Mouse (Mus musculus) cerebellum, adult 2 months (tissue): Measurements from ENCODE around the gene Comt. TPM values are rescaled to one million over a fixed set of nuclear protein-coding genes. Genes with fewer than 3 reads are reported as not detected.

Source experiments
- DNase-seq, 2 experiments: peaks; one replicate each; pipeline ENCODE4 v3.0.0; 2021
- H3K27ac ChIP-seq: fragments of 200-500 bp; 2 replicates; pipeline ENCODE4 v1.5.1; 2012; ENCODE audit warnings: low read length, control low read depth, inconsistent platforms; ENCODE audit not compliant: insufficient read depth
- H3K27me3 ChIP-seq: fragments of 200-500 bp; 2 replicates; pipeline ENCODE4 v1.6.1; 2012; ENCODE audit warnings: inconsistent platforms, mild to moderate bottlenecking, low read length, moderate library complexity; ENCODE audit not compliant: control insufficient read depth, insufficient read depth
- H3K4me1 ChIP-seq: fragments of 200-500 bp; 2 replicates; pipeline ENCODE4 v1.6.1; 2011; ENCODE audit warnings: low read length; ENCODE audit not compliant: control insufficient read depth, insufficient read depth
- H3K4me3 ChIP-seq: fragments of 200-500 bp; replicated peaks from 2 replicates; pipeline ENCODE3; 2011; ENCODE audit warnings: mild to moderate bottlenecking, low read depth, low read length, control low read depth; ENCODE audit not compliant: insufficient read depth
- CTCF ChIP-seq: fragments of 200-500 bp; IDR thresholded peaks from 2 replicates; pipeline ENCODE4 v1.5.1; 2011; ENCODE audit warnings: low read depth, mild to moderate bottlenecking, control low read depth, low read length, moderate library complexity, borderline replicate concordance; ENCODE audit not compliant: insufficient read depth
- POLR2A ChIP-seq: fragments of 200-500 bp; IDR thresholded peaks from 2 replicates; pipeline ENCODE4 v1.6.1; 2011; ENCODE audit warnings: low read length, control low read depth, borderline replicate concordance; ENCODE audit not compliant: insufficient read depth
- WGBS: fragments of 180-500 bp; shearing (Covaris S2); methylation state at CpG from one replicate; pipeline ENCODE4 v1.1.7; 2018; 5-methylcytosine and 5-hydroxymethylcytosine counted together
- polyA plus RNA-seq: library from polyadenylated mRNA; depleted of rRNA; stranded (reverse); fragments of >200 nt; gene quantifications from 2 replicates; pipeline ENCODE4 v1.2.3, GENCODE M21; 2012

Comt gene
- polyA plus RNA-seq, 1 experiment, result 145 TPM

GRCm38 (mm10) chr16:18429641-18430040 is 3.0 kb upstream of the Comt start:
- WGBS, result 91% methylated on average over 8 of the region's 8 CpGs
- H3K27ac ChIP-seq, result no peak overlapping the region
- TF ChIP-seq CTCF (no peak), POLR2A (no peak)

GRCm38 (mm10) chr16:18428516-18429042 is 1.9 kb upstream of the Comt start:
- no peak overlapping the region for H3K4me3 ChIP-seq
- WGBS, result 91% methylated on average over 7 of the region's 7 CpGs
- no peak overlapping the region for H3K27ac ChIP-seq
- TF ChIP-seq POLR2A, result no peak
- no peak for TF ChIP-seq CTCF
- peaks cover 10% of the 10 kb centered on the region; the same call in 1 of the 2 replicates for H3K4me1 ChIP-seq
- no peaks in the 10 kb centered on the region for H3K27me3 ChIP-seq
- DNase-seq, result no peak

More at GRCm38 (mm10) chr16:18429641-18430040, 3.0 kb upstream of the Comt start:
- Histone ChIP-seq H3K27me3 (no peaks in the 10 kb centered on the region), H3K4me1 (peaks cover 9% of the 10 kb centered on the region; the same call in 1 of the 2 replicates), H3K4me3 (no peak overlapping the region)
- no peak for DNase-seq

- no peak for TF ChIP-seq CTCF
- TF ChIP-seq POLR2A, result no peak
- WGBS, result 85% methylated on average over 5 of the region's 5 CpGs
- DNase-seq, result no peak
- Histone ChIP-seq H3K27ac (no peak overlapping the region), H3K4me1 (peaks cover 10% of the 10 kb centered on the region; the same call in 1 of the 2 replicates), H3K27me3 (no peaks in the 10 kb centered on the region), H3K4me3 (no peak overlapping the region)
These were observed 1.4 kb upstream of the Comt start for GRCm38 (mm10) chr16:18428011-18428515.

- Histone ChIP-seq H3K27me3 (no peaks in the 10 kb centered on the region), H3K4me3 (peak within 1 kb of the TSS; percentile 94), H3K27ac (peak within 1 kb of the TSS; percentile 89), H3K4me1 (peaks cover 10% of the 10 kb centered on the region; the same call in 1 of the 2 replicates)
- peak; percentile 78 to 84 for DNase-seq
- TF ChIP-seq POLR2A (peak; percentile 63; the same call in 1 of the 2 replicates), CTCF (no peak)
- under 1% methylated on average over 52 of the region's 52 CpGs for WGBS
These were observed 349 bp downstream of the Comt start, which contains the start of gene Txnrd2 for GRCm38 (mm10) chr16:18426215-18426791. Txnrd2 (plus strand) TSS chr16:18426384.

- TF ChIP-seq CTCF (no peak), POLR2A (no peak)
- no peaks in the 10 kb centered on the region for H3K27me3 ChIP-seq
- peak overlapping the region; percentile 89 for H3K27ac ChIP-seq
- peak; percentile 49 to 59 for DNase-seq
- WGBS, result 3% methylated on average over 10 of the region's 10 CpGs
- peak overlapping the region; percentile 94 for H3K4me3 ChIP-seq
- peaks cover 12% of the 10 kb centered on the region; the same call in 1 of the 2 replicates for H3K4me1 ChIP-seq
These were observed 1.0 kb downstream of the Comt start for GRCm38 (mm10) chr16:18425475-18426214.

GRCm38 (mm10) chr16:18424364-18425045 is 2.1 kb downstream of the Comt start:
- 64% methylated on average over 11 of the region's 11 CpGs for WGBS

GRCm38 (mm10) chr16:18423915-18424265 is 2.8 kb downstream of the Comt start:
- Histone ChIP-seq H3K4me1 (peaks cover 12% of the 10 kb centered on the region; the same call in 1 of the 2 replicates), H3K27me3 (no peaks in the 10 kb centered on the region), H3K4me3 (no peak overlapping the region), H3K27ac (no peak overlapping the region)
- TF ChIP-seq CTCF, result no peak
- no peak for TF ChIP-seq POLR2A
- 85% methylated on average over 5 of the region's 5 CpGs for WGBS
- no peak for DNase-seq

More at GRCm38 (mm10) chr16:18424364-18425045, 2.1 kb downstream of the Comt start:
- H3K4me1 ChIP-seq, result peaks cover 12% of the 10 kb centered on the region; the same call in 1 of the 2 replicates
- H3K4me3 ChIP-seq, result peak overlapping the region; percentile 25
- DNase-seq, result no peak
- TF ChIP-seq CTCF, result no peak
- TF ChIP-seq POLR2A, result no peak
- H3K27me3 ChIP-seq, result no peaks in the 10 kb centered on the region
- no peak overlapping the region for H3K27ac ChIP-seq
